Mouse (Mus musculus) myocyte (in vitro differentiated cells): ENCODE data around the gene Fhad1.

Experiments used
- CEBPB ChIP-seq: IDR thresholded peaks from 2 replicates; pipeline ENCODE4 v1.6.1; 2011; ENCODE audit warnings: mild to moderate bottlenecking, moderate library complexity; ENCODE audit not compliant: poor library complexity, insufficient read depth, severe bottlenecking
- E2F4 ChIP-seq: IDR thresholded peaks from one replicate; pipeline ENCODE4 v1.6.1; 2011; ENCODE audit warnings: mild to moderate bottlenecking, control low read depth, moderate library complexity; ENCODE audit not compliant: insufficient read depth
- MYOD1 ChIP-seq, 3 experiments: IDR thresholded peaks; one replicate each; pipeline ENCODE4 v1.6.1; 2011; ENCODE audit warnings: control low read depth in 2 of 3, low read depth in 2 of 3, mild to moderate bottlenecking in 2 of 3, moderate library complexity in 1 of 3; ENCODE audit not compliant: insufficient read length in 2 of 3, control insufficient read depth in 1 of 3
- POLR2A ChIP-seq: IDR thresholded peaks from one replicate; pipeline ENCODE4 v1.6.1; 2011; ENCODE audit warnings: low read depth, mild to moderate bottlenecking, control low read depth, moderate library complexity; ENCODE audit not compliant: insufficient read length

DNA sequence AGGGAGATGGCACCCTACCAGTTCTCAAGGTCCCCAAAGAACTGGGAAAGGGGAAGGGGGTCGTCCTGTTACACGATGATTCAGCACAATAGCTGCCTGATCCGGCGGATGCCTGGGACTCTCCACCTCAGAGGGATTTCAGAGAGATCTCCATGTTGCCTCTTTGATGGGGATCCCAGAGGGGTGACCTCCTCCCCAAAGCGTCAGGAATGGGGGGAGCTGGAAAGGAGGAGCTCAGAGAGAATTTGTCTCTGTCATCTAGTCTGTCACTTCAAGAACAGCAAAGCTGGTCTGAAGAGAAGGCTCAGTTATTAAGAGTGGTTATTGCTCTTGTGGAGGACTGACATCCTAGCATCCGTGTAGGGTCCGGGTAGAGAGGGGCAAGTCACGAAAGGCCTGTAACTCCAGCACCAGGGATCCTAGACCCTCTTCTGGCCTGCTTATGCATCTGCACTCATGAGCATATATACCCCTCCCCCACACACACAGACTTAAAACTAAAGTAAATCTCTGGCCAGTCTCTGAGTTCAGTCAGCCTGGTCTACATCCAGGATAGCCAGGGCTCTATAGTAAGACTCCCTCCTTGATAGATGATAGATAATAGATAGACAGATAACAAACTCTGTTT, 139.3 kb downstream of the Fhad1 start:
- TF ChIP-seq MYOD1 (IDR thresholded peaks at IDR 0.05; ENCODE audit: control insufficient read depth in 1 of 3, insufficient read length in 2 of 3, low read depth in 2 of 3) (no peak), POLR2A (no peak), CEBPB (no peak), E2F4 (no peak)
